Mouse (Mus musculus) splenic B cell, adult 2 months (primary cell): ENCODE data around the gene Snx17.
"Not testable (repeated sequence)": the region's sequence is repeated elsewhere in the genome, so short reads cannot be mapped to it uniquely, and the experiment has no call there.

Experiments
- DNase-seq: peaks from one replicate; pipeline ENCODE4 v3.0.0-alpha.2; 2011; ENCODE audit warnings: low read depth, low spot score
- H3K27me3 ChIP-seq: 2 replicates; pipeline ENCODE4 v1.6.1; 2012; ENCODE audit warnings: mild to moderate bottlenecking, low read length, moderate library complexity, mixed read lengths; ENCODE audit not compliant: control insufficient read depth, poor library complexity, insufficient read depth, severe bottlenecking
- H3K36me3 ChIP-seq: 2 replicates; pipeline ENCODE4 v1.6.1; 2012; ENCODE audit warnings: mild to moderate bottlenecking, low read length, moderate library complexity, mixed read lengths; ENCODE audit not compliant: control insufficient read depth, poor library complexity, insufficient read depth, severe bottlenecking

The Snx17 gene

GRCm38 (mm10) chr5:31201742-31202590 lies 8.9 kb downstream of the Snx17 start, which contains the start of gene Zfp513:
Gene Zfp513 (minus strand): TSS chr5:31202303.
- peaks cover 14% of the 10 kb centered on the region for H3K36me3 ChIP-seq
- no peaks in the 10 kb centered on the region for H3K27me3 ChIP-seq
- peak; percentile 98 for DNase-seq

- Histone ChIP-seq H3K36me3 (peaks cover 18% of the 10 kb centered on the region), H3K27me3 (no peaks in the 10 kb centered on the region)
- no peak for DNase-seq
Observed at GRCm38 (mm10) chr5:31202933-31203332, 9.9 kb downstream of the Snx17 start.

DNA sequence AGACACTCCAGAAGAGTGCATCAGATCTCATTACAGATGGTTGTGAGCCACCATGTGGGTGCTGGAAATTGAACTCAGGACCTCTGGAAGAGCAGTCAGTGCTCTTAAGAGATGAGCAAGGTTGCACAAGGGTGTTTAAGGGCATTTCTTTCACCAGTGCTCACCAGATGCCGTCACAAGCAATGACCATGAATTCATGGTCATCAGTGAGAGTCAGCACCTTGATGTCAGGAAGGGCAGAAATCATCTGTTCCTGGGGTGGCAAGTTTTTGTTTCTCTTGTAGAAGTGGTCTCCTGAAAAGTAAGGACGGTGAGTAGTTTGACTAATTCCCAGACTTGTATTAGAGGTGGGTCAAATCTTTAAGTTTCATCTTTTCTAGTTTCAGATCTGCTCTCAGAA lies 10.8 kb downstream of the Snx17 start:
- no peak for DNase-seq
- Histone ChIP-seq H3K27me3 (no peaks in the 10 kb centered on the region), H3K36me3 (peaks cover 18% of the 10 kb centered on the region)

- H3K36me3 ChIP-seq: peaks cover 18% of the 10 kb centered on the region
- DNase-seq: no peak
- no peaks in the 10 kb centered on the region for H3K27me3 ChIP-seq
Observed at GRCm38 (mm10) chr5:31204421-31204820, 11.4 kb downstream of the Snx17 start.

DNA sequence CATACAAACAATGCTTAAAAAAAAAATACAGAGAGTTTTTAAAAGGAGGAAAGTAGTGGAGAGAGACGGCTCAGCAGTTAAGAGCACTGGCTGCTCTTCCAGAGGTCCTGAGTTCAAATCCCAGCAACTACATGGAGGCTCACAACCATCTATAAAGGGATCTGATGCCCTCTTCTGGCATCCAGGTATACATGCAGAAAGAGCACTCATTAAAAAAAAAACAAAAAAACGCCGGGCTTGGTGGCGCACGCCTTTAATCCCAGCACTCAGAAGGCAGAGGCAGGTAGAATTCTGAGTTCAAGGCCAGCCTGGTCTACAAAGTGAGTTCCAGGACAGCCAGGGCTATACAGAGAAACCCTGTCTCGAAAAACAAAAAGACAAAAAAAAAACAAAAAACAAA lies 23.5 kb downstream of the Snx17 start:
- H3K27me3 ChIP-seq, DNase-seq, H3K36me3 ChIP-seq: not testable (repeated sequence)

GRCm38 (mm10) chr5:31218294-31218693 lies 25.3 kb downstream of the Snx17 start:
- DNase-seq: peak; percentile 62
- no peaks in the 10 kb centered on the region for H3K27me3 ChIP-seq
- H3K36me3 ChIP-seq: no peaks in the 10 kb centered on the region

DNA sequence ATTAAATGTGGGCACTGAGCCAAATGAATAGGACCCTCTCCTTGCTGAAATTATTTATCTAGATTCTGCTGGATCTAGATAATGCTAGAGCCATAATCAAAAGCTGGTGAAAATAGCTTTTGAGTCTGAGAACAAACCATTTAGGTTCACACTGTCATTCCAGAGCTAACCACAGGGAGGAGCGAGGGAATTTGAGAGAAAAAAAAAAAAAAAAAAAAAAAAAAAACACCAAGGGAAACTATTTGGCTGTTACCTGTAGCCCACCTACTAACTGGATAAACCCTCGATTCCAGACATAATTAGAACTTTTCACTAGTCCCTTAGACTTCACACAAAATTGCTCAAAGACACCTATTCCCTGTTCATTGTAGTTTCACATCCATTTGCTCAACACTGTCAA lies 26.0 kb downstream of the Snx17 start:
- no peaks in the 10 kb centered on the region for H3K36me3 ChIP-seq
- H3K27me3 ChIP-seq: no peaks in the 10 kb centered on the region
- peak; percentile 41 for DNase-seq

GRCm38 (mm10) chr5:31219474-31219873 lies 26.4 kb downstream of the Snx17 start:
- H3K27me3 ChIP-seq: no peaks in the 10 kb centered on the region
- no peaks in the 10 kb centered on the region for H3K36me3 ChIP-seq
- DNase-seq: no peak

GRCm38 (mm10) chr5:31219911-31220447 lies 27.0 kb downstream of the Snx17 start:
- Histone ChIP-seq H3K36me3 (no peaks in the 10 kb centered on the region), H3K27me3 (no peaks in the 10 kb centered on the region)
- no peak for DNase-seq

GRCm38 (mm10) chr5:31220448-31221303 lies 27.6 kb downstream of the Snx17 start, which contains the start of gene Ppm1g:
Gene Ppm1g (minus strand): TSS chr5:31220687.
- DNase-seq: peak; percentile 97
- H3K36me3 ChIP-seq: no peaks in the 10 kb centered on the region

DNA sequence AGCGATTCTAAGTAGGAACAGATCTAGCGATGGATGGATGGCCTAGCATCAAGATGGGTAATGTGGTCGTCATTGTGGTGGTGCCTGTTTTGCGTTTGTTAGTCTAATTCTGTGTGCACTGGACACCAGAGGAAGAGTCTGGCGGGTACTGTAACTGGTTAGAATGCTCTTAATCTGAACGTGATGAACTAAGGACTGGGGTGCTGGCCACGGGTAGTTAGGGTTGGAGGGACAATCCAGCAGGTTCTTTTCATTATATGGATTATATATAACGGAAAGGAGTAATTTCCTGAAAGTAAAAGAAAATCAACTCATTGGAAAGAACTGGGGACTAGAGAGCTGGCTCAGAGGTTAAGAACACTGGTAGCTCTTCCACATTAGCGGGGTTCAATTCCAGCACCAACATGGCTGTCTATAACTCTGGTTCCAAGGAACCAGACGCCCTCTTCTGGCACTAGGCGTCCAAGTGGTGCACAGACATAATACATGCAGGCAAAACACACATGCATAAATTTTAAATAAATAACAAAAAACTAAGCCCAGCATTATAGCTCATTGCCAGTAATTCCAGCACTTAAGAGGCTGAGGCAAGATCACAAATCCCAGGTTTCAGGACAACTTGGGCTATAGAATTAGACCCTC lies 28.4 kb downstream of the Snx17 start:
- Histone ChIP-seq H3K36me3 (no peaks in the 10 kb centered on the region), H3K27me3 (no peaks in the 10 kb centered on the region)
- DNase-seq: peak; percentile 49

More at GRCm38 (mm10) chr5:31220448-31221303, 27.6 kb downstream of the Snx17 start, which contains the start of gene Ppm1g:
- H3K27me3 ChIP-seq: no peaks in the 10 kb centered on the region

DNA sequence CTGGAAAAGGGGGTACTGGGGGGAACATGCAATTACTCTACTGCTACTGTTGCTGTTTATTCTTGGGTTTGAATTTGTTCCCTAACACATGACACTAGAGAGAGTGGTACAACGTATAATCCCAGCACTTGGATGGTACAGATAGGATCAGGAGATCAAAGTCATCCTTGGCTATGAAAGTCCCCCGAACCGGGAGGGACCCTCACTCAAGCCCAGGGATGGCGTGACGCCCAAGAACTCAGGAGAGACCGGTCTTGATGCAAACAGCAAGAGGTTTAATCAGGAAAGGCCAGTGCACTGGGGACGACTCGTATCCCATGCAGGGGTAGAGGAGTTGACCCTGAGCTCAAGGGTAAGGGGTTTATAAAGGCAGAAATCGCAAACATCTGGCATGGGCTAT lies 29.7 kb downstream of the Snx17 start:
- H3K27me3 ChIP-seq: no peaks in the 10 kb centered on the region
- no peaks in the 10 kb centered on the region for H3K36me3 ChIP-seq
- no peak for DNase-seq

- Histone ChIP-seq H3K36me3 (no peaks in the 10 kb centered on the region), H3K27me3 (no peaks in the 10 kb centered on the region)
- no peak for DNase-seq
Observed at GRCm38 (mm10) chr5:31226641-31227040, 33.6 kb downstream of the Snx17 start.
